Mouse (Mus musculus) frontal cortex, postnatal 25 days (tissue): ENCODE results near the gene Cdkl1.
A peak's percentile ranks its signal among the peaks of the same experiment; 100 is the strongest.

ENCODE experiments used
- DNase-seq, 2 experiments: peaks; one replicate each; pipeline ENCODE4 v3.0.0; 2022; ENCODE audit warnings: low spot score in 2 of 2

Gene Cdkl1

GRCm38 (mm10) chr12:69783247-69784025, 7.6 kb downstream of the Cdkl1 start:
- no peak for DNase-seq

GRCm38 (mm10) chr12:69781935-69782650, 9.0 kb downstream of the Cdkl1 start:
- DNase-seq: no peak

GRCm38 (mm10) chr12:69781480-69781879, 9.6 kb downstream of the Cdkl1 start:
- no peak for DNase-seq

GRCm38 (mm10) chr12:69777957-69778356, 13.1 kb downstream of the Cdkl1 start:
- no peak for DNase-seq

- DNase-seq: no peak
Observed at GRCm38 (mm10) chr12:69777341-69777730, 13.7 kb downstream of the Cdkl1 start.

GRCm38 (mm10) chr12:69776607-69777340, 14.3 kb downstream of the Cdkl1 start:
- no peak for DNase-seq

GRCm38 (mm10) chr12:69768841-69769240, 22.2 kb downstream of the Cdkl1 start:
- no peak for DNase-seq

- DNase-seq: no peak
Observed at GRCm38 (mm10) chr12:69767476-69768258, 23.4 kb downstream of the Cdkl1 start.

- DNase-seq: no peak
Observed at GRCm38 (mm10) chr12:69766185-69766904, 24.7 kb downstream of the Cdkl1 start.

GRCm38 (mm10) chr12:69765543-69765942, 25.5 kb downstream of the Cdkl1 start:
- DNase-seq: no peak

- DNase-seq: no peak
Observed at GRCm38 (mm10) chr12:69761603-69762002, 29.5 kb downstream of the Cdkl1 start.

- no peak for DNase-seq
Observed at GRCm38 (mm10) chr12:69760743-69761406, 30.2 kb downstream of the Cdkl1 start.

- DNase-seq: no peak
Observed at GRCm38 (mm10) chr12:69760014-69760413, 31.1 kb downstream of the Cdkl1 start.

- no peak for DNase-seq
Observed at GRCm38 (mm10) chr12:69759267-69759885, 31.7 kb downstream of the Cdkl1 start.

- DNase-seq: no peak
Observed at GRCm38 (mm10) chr12:69758221-69759185, 32.6 kb downstream of the Cdkl1 start.

- peak; percentile 23 to 35 for DNase-seq
Observed at GRCm38 (mm10) chr12:69757418-69758141, 33.5 kb downstream of the Cdkl1 start.

GRCm38 (mm10) chr12:69756015-69756414, 35.1 kb downstream of the Cdkl1 start:
- no peak for DNase-seq

- no peak for DNase-seq
Observed at GRCm38 (mm10) chr12:69753936-69754335, 37.1 kb downstream of the Cdkl1 start.
